Mouse (Mus musculus): Measurements from ENCODE around the gene Scgn.

Scgn gene

GRCm38 (mm10) chr13:23938699-23939098, 52.3 kb downstream of the Scgn start:
- peak in 1 of 2 experiments; percentile 17 for DNase-seq (ENCODE audit: low spot score in 2 of 2)

GRCm38 (mm10) chr13:23934211-23934520, 56.8 kb downstream of the Scgn start, which contains the start of gene Hist1h2aa:
Gene Hist1h2aa, plus strand, starts transcription at chr13:23934462.
- DNase-seq (ENCODE audit: low spot score in 2 of 2): no peak

GRCm38 (mm10) chr13:23933421-23934210, 57.4 kb downstream of the Scgn start, which contains the start of gene Hist1h2ba:
Gene Hist1h2ba, minus strand, starts transcription at chr13:23934156.
- no peak for DNase-seq (ENCODE audit: low spot score in 2 of 2)

DNA sequence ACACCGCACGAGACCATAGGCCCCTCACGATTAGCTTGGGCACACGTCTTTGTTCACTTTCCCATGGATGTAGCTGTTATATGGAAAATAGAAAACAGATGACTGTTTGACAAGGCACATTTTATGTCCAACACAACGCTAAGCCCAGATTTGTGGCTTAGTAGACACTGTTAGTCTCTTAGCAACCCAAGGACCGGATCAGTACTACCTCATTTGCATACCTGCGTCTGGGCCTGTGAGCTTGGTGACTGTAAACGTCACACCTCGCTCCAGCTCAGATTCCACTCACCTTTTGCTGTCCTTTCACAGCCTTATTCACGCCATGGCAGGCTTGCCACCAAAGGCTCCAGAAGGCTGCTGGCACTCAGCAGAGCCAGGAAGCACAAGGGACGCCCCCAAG, 60.1 kb downstream of the Scgn start:
- no peak for DNase-seq (ENCODE audit: low spot score in 2 of 2)

GRCm38 (mm10) chr13:23930461-23930860, 60.6 kb downstream of the Scgn start:
- DNase-seq (ENCODE audit: low spot score in 2 of 2): no peak

GRCm38 (mm10) chr13:23928637-23929036, 62.4 kb downstream of the Scgn start:
- no peak for DNase-seq (ENCODE audit: low spot score in 2 of 2)

DNA sequence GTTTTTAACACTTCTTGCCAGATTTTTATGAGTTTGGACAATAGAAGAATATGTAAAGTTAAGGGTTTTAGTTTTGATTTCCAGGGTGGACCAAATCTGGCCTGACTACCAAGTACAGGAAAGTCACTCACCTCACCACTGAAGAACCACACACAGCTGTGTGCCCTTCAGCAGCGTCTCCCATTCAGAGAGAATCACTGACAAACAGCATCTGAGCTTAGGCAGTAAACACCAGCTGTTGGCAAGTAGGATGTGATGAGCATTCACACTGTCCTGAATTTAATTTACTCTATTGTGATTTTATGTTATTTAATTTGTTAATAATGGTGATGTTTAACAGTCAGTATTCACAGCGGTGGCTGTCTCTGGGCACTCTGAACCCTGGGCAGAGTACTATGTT, 65.2 kb downstream of the Scgn start:
- DNase-seq (ENCODE audit: low spot score in 2 of 2): no peak

- no peak for DNase-seq (ENCODE audit: low spot score in 2 of 2)
Observed at GRCm38 (mm10) chr13:23917674-23918073, 73.3 kb downstream of the Scgn start.

DNA sequence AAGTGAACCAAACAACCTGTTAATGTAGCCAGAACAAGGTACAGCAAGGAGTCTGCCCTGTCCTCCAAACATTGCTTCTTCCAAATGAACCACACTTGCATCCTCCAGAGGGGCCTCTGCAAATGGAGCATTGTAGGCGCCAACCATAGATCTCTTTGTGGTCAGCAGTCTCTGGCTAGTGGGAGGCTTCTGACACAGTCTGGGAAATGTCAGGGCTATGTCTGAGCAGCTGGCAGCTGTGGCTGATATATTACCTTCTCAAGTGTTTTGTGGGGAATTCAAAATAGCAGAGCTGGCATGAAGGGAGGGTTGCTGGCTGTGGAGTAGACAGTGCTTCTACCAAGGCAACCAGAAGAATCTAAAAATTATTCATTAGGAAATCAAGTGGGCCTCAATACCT, 74.9 kb downstream of the Scgn start:
- DNase-seq (ENCODE audit: low spot score in 2 of 2): no peak

DNA sequence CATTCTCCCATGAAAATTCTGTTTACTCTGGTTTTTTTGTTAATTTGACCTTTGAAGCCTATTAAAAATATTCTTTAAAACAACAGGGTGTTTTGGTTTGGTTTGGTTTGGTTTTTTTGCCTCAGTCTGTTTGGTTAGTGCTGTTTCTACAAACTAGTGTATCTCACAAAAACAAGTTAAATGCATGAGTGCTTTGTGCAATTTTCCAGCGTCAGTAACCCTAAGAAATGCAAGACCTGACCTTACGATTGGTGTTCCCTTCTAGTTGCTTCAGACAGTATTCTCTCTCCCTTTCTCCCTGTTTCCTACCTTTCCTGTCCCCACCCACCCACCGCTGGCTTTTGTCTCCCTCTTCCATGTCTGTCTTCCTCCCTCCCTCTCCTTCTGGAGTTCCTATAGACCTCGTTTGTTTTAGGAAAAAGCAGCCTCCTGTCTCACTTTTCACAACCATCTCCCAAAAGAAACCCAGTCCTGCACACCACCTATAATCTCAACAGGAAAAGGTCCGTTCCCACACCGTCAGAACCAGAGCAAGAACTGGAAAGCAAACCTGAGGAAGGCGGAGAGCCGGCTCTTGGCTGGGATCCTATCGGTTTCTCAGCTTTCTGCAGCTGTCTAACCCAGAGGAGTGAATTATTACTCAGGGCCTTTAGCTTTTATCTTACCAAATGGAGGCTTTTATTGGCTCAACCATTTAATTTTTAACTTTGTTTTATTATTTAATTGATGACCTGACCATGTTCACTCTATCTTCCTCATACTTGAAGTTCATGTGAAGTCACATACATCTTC, 76.4 kb downstream of the Scgn start, which contains the start of gene Slc17a4:
TSS of gene Slc17a4 (minus strand) at position 634 of the 792 bp plus-strand sequence.
- no peak for DNase-seq (ENCODE audit: low spot score in 2 of 2)

GRCm38 (mm10) chr13:23913791-23914306, 77.2 kb downstream of the Scgn start:
- no peak for DNase-seq (ENCODE audit: low spot score in 2 of 2)

DNA sequence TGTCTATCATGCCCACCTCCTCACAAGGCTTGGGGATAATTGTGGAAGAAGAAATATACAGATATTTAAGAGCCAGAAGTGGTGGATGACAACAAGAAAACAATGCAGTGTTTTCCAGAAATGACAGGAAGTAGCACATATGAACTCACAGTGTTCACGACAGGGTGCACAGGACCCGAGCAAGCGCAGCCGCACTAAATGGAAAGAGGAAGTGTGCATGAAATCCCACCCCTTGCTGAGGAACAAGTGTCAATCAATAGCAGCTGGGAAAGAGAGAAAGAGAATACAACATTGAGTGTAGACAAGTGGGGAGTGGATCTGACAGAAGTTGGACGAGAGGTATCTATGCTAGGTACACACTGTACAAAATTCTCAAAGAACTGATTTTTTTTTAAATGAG, 79.7 kb downstream of the Scgn start:
- DNase-seq (ENCODE audit: low spot score in 2 of 2): no peak

GRCm38 (mm10) chr13:23910121-23910520, 80.9 kb downstream of the Scgn start:
- DNase-seq (ENCODE audit: low spot score in 2 of 2): no peak

DNA sequence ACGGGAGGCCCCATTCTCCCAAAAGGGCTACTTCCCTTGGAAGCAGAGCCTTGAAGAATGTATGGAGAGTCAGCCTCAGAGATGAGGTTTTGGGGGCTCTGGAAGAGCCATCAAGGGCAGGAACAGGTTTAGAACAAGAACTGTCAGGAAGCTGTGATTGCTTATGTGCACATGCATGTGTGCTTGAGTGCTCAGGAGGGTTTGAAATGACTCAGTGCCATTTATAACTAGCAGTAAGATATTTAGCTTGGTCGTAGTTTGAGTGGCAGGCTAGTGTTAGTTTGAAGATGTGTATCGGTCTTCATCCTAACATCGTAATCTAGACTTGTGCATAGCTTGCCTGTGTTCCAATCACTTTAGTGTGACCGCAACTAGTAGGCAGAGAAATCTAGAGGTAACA, 84.1 kb downstream of the Scgn start:
- DNase-seq (ENCODE audit: low spot score in 2 of 2): no peak

Measured in frontal cortex, postnatal 14 days (tissue).